ENCODE assay signal across 10 mouse cellular contexts in the genomic region with DNA sequence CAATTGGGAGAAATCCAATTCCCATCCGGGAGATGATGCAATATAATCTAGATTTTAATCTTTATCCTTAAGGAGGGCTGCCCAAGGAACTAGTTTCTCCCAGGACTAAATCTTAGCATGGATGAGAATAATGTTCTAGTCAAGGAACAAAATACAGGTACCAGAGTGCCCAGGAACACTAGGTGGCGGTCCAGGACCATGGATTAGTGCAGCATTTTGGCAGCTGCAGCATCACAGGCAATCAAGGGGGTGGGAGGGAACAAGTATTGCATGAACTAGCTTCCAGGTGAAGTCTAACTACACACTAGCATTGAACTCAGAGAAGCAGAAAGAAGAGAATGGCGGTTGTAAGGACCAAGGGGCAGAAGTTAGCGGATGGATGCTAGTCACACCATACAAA. TPM values are rescaled to one million over a fixed set of nuclear protein-coding genes. Genes with fewer than 3 reads are reported as not detected.
DNase-seq lines count a peak whose midpoint lies in the region; ATAC-seq and TF ChIP-seq lines count a peak whose summit lies in the region.
"Had no signal": no experiment of that assay in that cellular context is flagged by ENCODE, and none has a peak within 500 bp of the region (broad histone marks: within the 10 kb centered on the region; RNA-seq: fewer than 3 reads in every experiment).

No protein-coding gene starts in this region.

- TF ChIP-seq CTCF in midbrain, postnatal 0 days (IDR thresholded peaks at IDR 0.05) = peak; percentile 75

- no peaks in the 10 kb centered on the region for H3K9me3 ChIP-seq in midbrain, postnatal 0 days (ENCODE audit: low read length)
- H3K9me3 ChIP-seq: megakaryocyte, embryonic 14.5 days had no signal

- DNase-seq in adrenal gland, postnatal 14 days = peak; percentile 17
- DNase-seq in adrenal gland, adult 18-20 months (ENCODE audit: low spot score in 2 of 2) = no peak
- DNase-seq in left cerebral cortex, adult 18-20 months (ENCODE audit: low spot score in 2 of 2) = peak; percentile 5 to 17
- DNase-seq in left cerebral cortex, adult 8-10 months (ENCODE audit: low spot score in 2 of 2) = no peak
- peak; percentile 56 to 58 for DNase-seq in cerebellum, postnatal 10 days
- peak; percentile 38 for DNase-seq in kidney, postnatal 25 days
- DNase-seq in midbrain, postnatal 0 days (ENCODE audit: low spot score) = peak; percentile 62
- no peak for DNase-seq in spleen, postnatal 36 days (ENCODE audit: low spot score in 2 of 2)

- WGBS in midbrain, postnatal 0 days = 59% methylated on average over 4 of the region's 4 CpGs

- ATAC-seq in midbrain, postnatal 0 days (ENCODE audit: low FRiP score) = 0 out of 2 replicates have a peak, but pooled peaks have one; percentile 52

- H3K9ac ChIP-seq in midbrain, postnatal 0 days (replicated peaks; ENCODE audit: low read length, poor library complexity, severe bottlenecking) = no peak overlapping the region

- H3K4me3 ChIP-seq in midbrain, postnatal 0 days (ENCODE audit: low read depth, low read length) = no peak overlapping the region
- H3K4me3 ChIP-seq: megakaryocyte, embryonic 14.5 days had no signal

- no peak overlapping the region for H3K4me2 ChIP-seq in midbrain, postnatal 0 days (ENCODE audit: low read depth, low read length, poor library complexity, severe bottlenecking)

- H3K27ac ChIP-seq in midbrain, postnatal 0 days (ENCODE audit: low read depth, low read length) = no peak overlapping the region

- H3K27me3 ChIP-seq in midbrain, postnatal 0 days (ENCODE audit: insufficient read depth, low read length) = no peaks in the 10 kb centered on the region

- no peaks in the 10 kb centered on the region for H3K36me3 ChIP-seq in midbrain, postnatal 0 days (ENCODE audit: insufficient read depth, low read length)

- H3K4me1 ChIP-seq in midbrain, postnatal 0 days (ENCODE audit: insufficient read depth, low read length) = no peaks in the 10 kb centered on the region
- H3K4me1 ChIP-seq: megakaryocyte, embryonic 14.5 days had no signal

RNA-seq across cellular contexts. Expression of a gene that starts 12.2 kb away (rescaled TPM):
- not detected in 2 replicates for total RNA-seq in adrenal gland, postnatal 14 days (2021)
- not detected for total RNA-seq in adrenal gland, adult 18-20 months (2021)
- total RNA-seq in left cerebral cortex, adult 18-20 months (2021) = not detected
- not detected for total RNA-seq in left cerebral cortex, adult 8-10 months (2022)
- not detected in 2 replicates for total RNA-seq in midbrain, postnatal 0 days (2014; rRNA removed)
- polyA plus RNA-seq in midbrain, postnatal 0 days (2015; fragmentation: Nextera tagmentation; extraction: Ambion mirVana) = 0.15 TPM in 1 of 2 replicates, not detected in the other
- total RNA-seq: heart, adult 18-20 months had no signal

RNA-seq across cellular contexts. Expression of a gene that starts 12.6 kb away (rescaled TPM):
- total RNA-seq in adrenal gland, postnatal 14 days (2021) = not detected in 2 replicates
- total RNA-seq in adrenal gland, adult 18-20 months (2021) = not detected
- total RNA-seq in left cerebral cortex, adult 18-20 months (2021) = not detected
- total RNA-seq in left cerebral cortex, adult 8-10 months (2022) = not detected
- not detected in 2 replicates for total RNA-seq in midbrain, postnatal 0 days (2014; rRNA removed)
- polyA plus RNA-seq in midbrain, postnatal 0 days (2015; fragmentation: Nextera tagmentation; extraction: Ambion mirVana) = not detected in 2 replicates
- total RNA-seq: heart, adult 18-20 months had no signal

Comparison
In these comparisons a context has a peak if more than half of its experiments do, and no peak if none do; other contexts are left out.
1. DNase-seq: peak in adrenal gland, postnatal 14 days (single experiment), left cerebral cortex, adult 18-20 months (2 of 2), cerebellum, postnatal 10 days (2 of 2), kidney, postnatal 25 days (2 of 2) and midbrain, postnatal 0 days (single experiment); none in adrenal gland, adult 18-20 months (0 of 2), left cerebral cortex, adult 8-10 months (0 of 2) and spleen, postnatal 36 days (0 of 2).